Mouse (Mus musculus) liver, embryonic 11.5 days (tissue): ENCODE results near the gene Zbtb38. TPM values are rescaled to one million over a fixed set of nuclear protein-coding genes. Genes with fewer than 3 reads are reported as not detected.
A peak's percentile ranks its signal among the peaks of the same experiment; 100 is the strongest.

ENCODE experiments used
- ATAC-seq: fragments of 200-750 bp; cut with Nextera tagmentation; replicated peaks from 2 replicates; pipeline ENCODE4 v1.8.0; 2017; ENCODE audit warnings: moderate number of reproducible peaks, mild to moderate bottlenecking, moderate TSS enrichment, moderate library complexity; ENCODE audit not compliant: low FRiP score
- DNase-seq: peaks from one replicate; pipeline ENCODE4 v3.0.0-alpha.2; 2017; ENCODE audit warnings: low spot score
- H3K27ac ChIP-seq: fragments of 300-500 bp; sonication (generic); 2 replicates; pipeline ENCODE4 v1.5.1; 2014; ENCODE audit warnings: mild to moderate bottlenecking, low read depth, low read length, control low read depth
- H3K27me3 ChIP-seq: fragments of 300-500 bp; sonication (generic); replicated peaks from 2 replicates; pipeline ENCODE4 v1.6.1; 2014; ENCODE audit warnings: low read length, mixed read lengths; ENCODE audit not compliant: control insufficient read depth, insufficient read depth
- H3K36me3 ChIP-seq: fragments of 300-500 bp; sonication (generic); 2 replicates; pipeline ENCODE4 v1.6.1; 2014; ENCODE audit warnings: mild to moderate bottlenecking, low read length, moderate library complexity, mixed read lengths; ENCODE audit not compliant: control insufficient read depth, insufficient read depth
- H3K4me1 ChIP-seq: fragments of 300-500 bp; sonication (generic); replicated peaks from 2 replicates; pipeline ENCODE4 v1.6.1; 2014; ENCODE audit warnings: low read length, mixed read lengths; ENCODE audit not compliant: control insufficient read depth, insufficient read depth
- H3K4me2 ChIP-seq: fragments of 300-500 bp; sonication (generic); 2 replicates; pipeline ENCODE4 v1.6.1; 2014; ENCODE audit warnings: mild to moderate bottlenecking, control low read depth, moderate library complexity
- H3K4me3 ChIP-seq: fragments of 300-500 bp; sonication (generic); 2 replicates; pipeline ENCODE4 v1.5.1; 2014; ENCODE audit warnings: low read depth, low read length, control low read depth
- H3K9ac ChIP-seq: fragments of 300-500 bp; sonication (generic); 2 replicates; pipeline ENCODE4 v1.6.1; 2014; ENCODE audit warnings: low read depth, low read length, control low read depth
- H3K9me3 ChIP-seq: fragments of 300-500 bp; sonication (generic); 2 replicates; pipeline ENCODE4 v1.6.1; 2016; ENCODE audit warnings: low read length, inconsistent platforms, mixed read lengths; ENCODE audit not compliant: control insufficient read depth
- WGBS: fragments of 180-500 bp; shearing (Covaris S2); extraction: QIAGEN DNeasy Blood & Tissue Kit; methylation state at CpG from one replicate; pipeline ENCODE4 v1.1.7; 2014; 5-methylcytosine and 5-hydroxymethylcytosine counted together
- polyA plus RNA-seq: library from polyadenylated mRNA; unstranded; fragments of >200 nt; fragmentation: Nextera tagmentation; extraction: Ambion mirVana; gene quantifications from 2 replicates; pipeline ENCODE4 v1.2.1, GENCODE M21; 2014

The Zbtb38 gene
- polyA plus RNA-seq, 1 experiment from 2014 or later: 10.1 TPM

- DNase-seq (peak; percentile 63), ATAC-seq (peak; percentile 88)
- Histone ChIP-seq H3K4me3 (no peak overlapping the region), H3K9ac (peak overlapping the region; percentile 37; the same call in 1 of the 2 replicates), H3K27me3 (no peaks in the 10 kb centered on the region), H3K36me3 (no peaks in the 10 kb centered on the region; the same call in 1 of the 2 replicates), H3K4me2 (peak overlapping the region; percentile 43), H3K4me1 (peaks cover 12% of the 10 kb centered on the region), H3K27ac (peak overlapping the region; percentile 80), H3K9me3 (no peaks in the 10 kb centered on the region)
- WGBS: 29% methylated on average over 11 of the region's 11 CpGs
These were observed 46.9 kb downstream of the Zbtb38 start for GRCm38 (mm10) chr9:96705576-96706285.

GRCm38 (mm10) chr9:96704935-96705334 lies 47.7 kb downstream of the Zbtb38 start:
- no peak overlapping the region; the same call in 1 of the 2 replicates for H3K4me2 ChIP-seq
- ATAC-seq (no peak), DNase-seq (no peak)
- no peaks in the 10 kb centered on the region for H3K27me3 ChIP-seq
- H3K9ac ChIP-seq: no peak overlapping the region; the same call in 1 of the 2 replicates
- 84% methylated on average over 9 of the region's 9 CpGs for WGBS
- no peaks in the 10 kb centered on the region; the same call in 1 of the 2 replicates for H3K36me3 ChIP-seq
- H3K9me3 ChIP-seq: no peaks in the 10 kb centered on the region; the same call in 1 of the 2 replicates
- H3K4me3 ChIP-seq: no peak overlapping the region
- H3K27ac ChIP-seq: peak overlapping the region; percentile 80
- peaks cover 12% of the 10 kb centered on the region for H3K4me1 ChIP-seq

- Histone ChIP-seq H3K4me3 (no peak overlapping the region), H3K27ac (no peak overlapping the region), H3K4me2 (no peak overlapping the region), H3K36me3 (peaks cover 3% of the 10 kb centered on the region; the same call in 1 of the 2 replicates), H3K27me3 (no peaks in the 10 kb centered on the region), H3K4me1 (peaks cover 12% of the 10 kb centered on the region), H3K9me3 (peaks cover 4% of the 10 kb centered on the region), H3K9ac (no peak overlapping the region)
- DNase-seq: no peak
- 86% methylated on average over 10 of the region's 10 CpGs for WGBS
- ATAC-seq: no peak
These were observed 50.7 kb downstream of the Zbtb38 start for GRCm38 (mm10) chr9:96701891-96702290.

GRCm38 (mm10) chr9:96699276-96700035 lies 53.2 kb downstream of the Zbtb38 start:
- Histone ChIP-seq H3K4me1 (no peaks in the 10 kb centered on the region), H3K9me3 (peaks cover 4% of the 10 kb centered on the region), H3K4me2 (no peak overlapping the region), H3K36me3 (peaks cover 3% of the 10 kb centered on the region; the same call in 1 of the 2 replicates), H3K27ac (no peak overlapping the region), H3K27me3 (no peaks in the 10 kb centered on the region), H3K4me3 (no peak overlapping the region), H3K9ac (no peak overlapping the region)
- WGBS: 95% methylated on average over 6 of the region's 6 CpGs
- DNase-seq: no peak
- ATAC-seq: no peak

GRCm38 (mm10) chr9:96696788-96697492 lies 55.7 kb downstream of the Zbtb38 start:
- no peaks in the 10 kb centered on the region for H3K27me3 ChIP-seq
- peaks cover 4% of the 10 kb centered on the region for H3K9me3 ChIP-seq
- no peak overlapping the region for H3K9ac ChIP-seq
- H3K4me1 ChIP-seq: no peaks in the 10 kb centered on the region
- no peak overlapping the region for H3K4me3 ChIP-seq
- H3K27ac ChIP-seq: no peak overlapping the region
- 85% methylated on average over 14 of the region's 14 CpGs for WGBS
- H3K4me2 ChIP-seq: no peak overlapping the region
- peaks cover 3% of the 10 kb centered on the region; the same call in 1 of the 2 replicates for H3K36me3 ChIP-seq
- no peak for ATAC-seq
- DNase-seq: no peak

- Histone ChIP-seq H3K4me2 (no peak overlapping the region), H3K9ac (no peak overlapping the region), H3K4me3 (no peak overlapping the region), H3K27me3 (no peaks in the 10 kb centered on the region), H3K4me1 (no peaks in the 10 kb centered on the region), H3K9me3 (peaks cover 4% of the 10 kb centered on the region), H3K36me3 (0 out of 2 replicates have a peak, but pooled peaks cover 3% of the 10 kb centered on the region), H3K27ac (no peak overlapping the region)
- WGBS: 84% methylated on average over 12 of the region's 12 CpGs
- no peak for DNase-seq
- no peak for ATAC-seq
These were observed 56.5 kb downstream of the Zbtb38 start for GRCm38 (mm10) chr9:96696141-96696561.

- Histone ChIP-seq H3K4me1 (no peaks in the 10 kb centered on the region), H3K4me2 (no peak overlapping the region), H3K4me3 (no peak overlapping the region), H3K27ac (no peak overlapping the region), H3K9ac (no peak overlapping the region), H3K27me3 (no peaks in the 10 kb centered on the region), H3K9me3 (no peaks in the 10 kb centered on the region), H3K36me3 (peaks cover 12% of the 10 kb centered on the region)
- DNase-seq (no peak), ATAC-seq (no peak)
- 83% methylated on average over 4 of the region's 4 CpGs for WGBS
These were observed 62.2 kb downstream of the Zbtb38 start for GRCm38 (mm10) chr9:96690461-96690863.

- Histone ChIP-seq H3K4me2 (no peak overlapping the region), H3K4me3 (no peak overlapping the region), H3K9me3 (no peaks in the 10 kb centered on the region), H3K9ac (no peak overlapping the region), H3K4me1 (no peaks in the 10 kb centered on the region), H3K27me3 (no peaks in the 10 kb centered on the region), H3K36me3 (peaks cover 12% of the 10 kb centered on the region), H3K27ac (no peak overlapping the region)
- WGBS: 90% methylated on average over 4 of the region's 4 CpGs
- DNase-seq: no peak
- no peak for ATAC-seq
These were observed 63.6 kb downstream of the Zbtb38 start for GRCm38 (mm10) chr9:96689076-96689475.
